Mouse (Mus musculus): ENCODE measurements around the gene Il27ra. TPM values are rescaled to one million over a fixed set of nuclear protein-coding genes. Genes with fewer than 3 reads are reported as not detected.
A peak's percentile ranks its signal among the peaks of the same experiment; 100 is the strongest.
"Not testable (repeated sequence)": the region's sequence is repeated elsewhere in the genome, so short reads cannot be mapped to it uniquely, and the experiment has no call there.

The Il27ra gene
- total and polyA plus RNA-seq, 2 experiments from 2014 or later = 2.6 to 3.9 TPM

DNA sequence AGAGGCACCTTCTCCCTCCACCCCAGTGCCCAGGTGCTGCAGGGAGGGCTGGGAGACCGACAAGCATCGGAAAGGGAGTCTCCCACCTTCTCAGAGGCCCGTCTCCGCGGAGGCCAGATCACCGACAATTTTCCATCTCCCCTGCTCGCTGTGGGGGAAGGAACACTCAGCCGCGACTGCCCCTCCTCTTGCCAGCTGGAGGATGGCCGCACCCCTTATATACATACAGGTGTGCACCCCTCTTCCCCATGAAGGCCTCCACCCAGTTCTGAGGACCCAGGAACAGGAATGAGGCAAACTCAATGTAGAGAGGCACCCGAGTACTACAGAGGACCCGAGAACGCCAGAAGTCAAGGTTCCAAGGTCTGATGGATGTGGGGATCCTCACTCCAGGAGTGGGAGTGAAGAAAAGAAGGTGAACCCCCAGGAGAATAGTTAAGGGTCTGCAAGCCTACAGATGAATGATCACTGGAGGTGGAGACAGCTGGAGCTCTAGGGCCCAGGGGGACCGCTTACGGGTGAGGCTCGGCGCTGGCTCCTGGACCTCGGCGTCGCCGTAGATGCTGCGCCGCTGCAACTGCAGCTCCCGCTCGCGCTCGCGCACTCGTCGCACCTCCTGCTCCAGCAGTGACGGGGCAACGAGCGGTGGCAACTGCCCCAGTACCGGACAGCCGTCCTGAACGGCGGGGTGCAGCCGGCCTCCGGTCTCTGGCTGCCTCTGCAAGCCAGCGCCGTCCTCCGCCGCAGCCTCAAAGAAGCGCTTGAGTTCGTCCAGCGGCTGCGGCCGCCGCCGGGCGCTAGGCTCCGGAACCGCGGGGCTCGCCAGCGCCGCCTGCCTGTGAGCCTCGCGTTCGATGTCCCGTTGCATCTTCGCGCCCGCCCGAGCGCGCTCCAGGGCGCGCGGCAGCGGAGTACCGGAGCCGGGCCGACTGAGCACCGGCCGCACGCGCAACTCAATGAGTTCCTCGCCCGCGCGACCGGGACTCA, 31.5 kb downstream of the Il27ra start:
- TF ChIP-seq CTCF (IDR thresholded peaks at IDR 0.05; ENCODE audit: low read depth) (peak; percentile 46), EP300 (IDR thresholded peaks at IDR 0.05; ENCODE audit: low read depth) (no peak)
- H3K27me3 ChIP-seq (ENCODE audit: control insufficient read depth, insufficient read depth, low read length) = peaks cover 37% of the 10 kb centered on the region
- H3K36me3 ChIP-seq (replicated peaks; ENCODE audit: control insufficient read depth, insufficient read depth, low read length) = no peaks in the 10 kb centered on the region
- peak; percentile 66 for ATAC-seq (ENCODE audit: insufficient read depth, low read depth)
- peak overlapping the region; percentile 90 for H3K4me2 ChIP-seq (ENCODE audit: low read depth, low read length)
- DNase-seq (ENCODE audit: low spot score) = peak; percentile 69
- H3K4me1 ChIP-seq (ENCODE audit: control insufficient read depth, insufficient read depth) = peaks cover 18% of the 10 kb centered on the region
- H3K9me3 ChIP-seq (replicated peaks; ENCODE audit: control insufficient read depth, low read length) = no peaks in the 10 kb centered on the region
- H3K27ac ChIP-seq (ENCODE audit: low read depth) = no peak overlapping the region
- H3K4me3 ChIP-seq (ENCODE audit: low read depth, low read length) = peak overlapping the region; percentile 53
- WGBS = 3% methylated on average over 83 of the region's 83 CpGs
- no peak overlapping the region for H3K9ac ChIP-seq (replicated peaks; ENCODE audit: low read depth, low read length)

- Histone ChIP-seq H3K4me2 (ENCODE audit: low read depth, low read length) (0 out of 2 replicates have a peak overlapping the region, but pooled peaks have one; percentile 12), H3K9ac (replicated peaks; ENCODE audit: low read depth, low read length) (no peak overlapping the region), H3K4me3 (ENCODE audit: low read depth, low read length) (no peak overlapping the region), H3K27me3 (ENCODE audit: control insufficient read depth, insufficient read depth, low read length) (peaks cover 37% of the 10 kb centered on the region), H3K4me1 (ENCODE audit: control insufficient read depth, insufficient read depth) (peaks cover 18% of the 10 kb centered on the region), H3K9me3 (replicated peaks; ENCODE audit: control insufficient read depth, low read length) (no peaks in the 10 kb centered on the region), H3K36me3 (replicated peaks; ENCODE audit: control insufficient read depth, insufficient read depth, low read length) (no peaks in the 10 kb centered on the region), H3K27ac (ENCODE audit: low read depth) (no peak overlapping the region)
- WGBS = 2% methylated on average over 11 of the region's 11 CpGs
- TF ChIP-seq EP300 (IDR thresholded peaks at IDR 0.05; ENCODE audit: low read depth) (no peak), CTCF (IDR thresholded peaks at IDR 0.05; ENCODE audit: low read depth) (peak; percentile 94)
- DNase-seq (ENCODE audit: low spot score) (peak; percentile 85), ATAC-seq (ENCODE audit: insufficient read depth, low read depth) (peak; percentile 55)
Observed at GRCm38 (mm10) chr8:84009876-84010275, 32.5 kb downstream of the Il27ra start.

GRCm38 (mm10) chr8:84008362-84008761, 34.0 kb downstream of the Il27ra start:
- ATAC-seq (ENCODE audit: insufficient read depth, low read depth) = no peak
- no peak for DNase-seq (ENCODE audit: low spot score)
- no peak overlapping the region for H3K27ac ChIP-seq (ENCODE audit: low read depth)
- no peaks in the 10 kb centered on the region for H3K36me3 ChIP-seq (replicated peaks; ENCODE audit: control insufficient read depth, insufficient read depth, low read length)
- H3K4me1 ChIP-seq (ENCODE audit: control insufficient read depth, insufficient read depth) = peaks cover 27% of the 10 kb centered on the region
- H3K4me2 ChIP-seq (ENCODE audit: low read depth, low read length) = no peak overlapping the region
- H3K9me3 ChIP-seq (replicated peaks; ENCODE audit: control insufficient read depth, low read length) = no peaks in the 10 kb centered on the region
- peaks cover 34% of the 10 kb centered on the region for H3K27me3 ChIP-seq (ENCODE audit: control insufficient read depth, insufficient read depth, low read length)
- 31% methylated on average over 7 of the region's 7 CpGs for WGBS
- H3K9ac ChIP-seq (replicated peaks; ENCODE audit: low read depth, low read length) = no peak overlapping the region
- peak; percentile 42 for TF ChIP-seq CTCF (IDR thresholded peaks at IDR 0.05; ENCODE audit: low read depth)
- no peak for TF ChIP-seq EP300 (IDR thresholded peaks at IDR 0.05; ENCODE audit: low read depth)
- no peak overlapping the region for H3K4me3 ChIP-seq (ENCODE audit: low read depth, low read length)

GRCm38 (mm10) chr8:84005502-84005901, 36.9 kb downstream of the Il27ra start:
- not testable (repeated sequence) for DNase-seq (ENCODE audit: low spot score); H3K27me3 ChIP-seq (ENCODE audit: control insufficient read depth, insufficient read depth, low read length); H3K4me2 ChIP-seq (ENCODE audit: low read depth, low read length); H3K4me3 ChIP-seq (ENCODE audit: low read depth, low read length); H3K9me3 ChIP-seq (replicated peaks; ENCODE audit: control insufficient read depth, low read length); ATAC-seq (ENCODE audit: insufficient read depth, low read depth); H3K9ac ChIP-seq (replicated peaks; ENCODE audit: low read depth, low read length); H3K36me3 ChIP-seq (replicated peaks; ENCODE audit: control insufficient read depth, insufficient read depth, low read length)
- WGBS = 91% methylated on average over 7 of the region's 7 CpGs
- H3K4me1 ChIP-seq (ENCODE audit: control insufficient read depth, insufficient read depth) = peaks cover 20% of the 10 kb centered on the region; the same call in 1 of the 2 replicates
- H3K27ac ChIP-seq (ENCODE audit: low read depth) = peak overlapping the region; percentile 79

- Histone ChIP-seq H3K4me2 (ENCODE audit: low read depth, low read length) (peak overlapping the region; percentile 84), H3K9me3 (replicated peaks; ENCODE audit: control insufficient read depth, low read length) (no peaks in the 10 kb centered on the region), H3K9ac (replicated peaks; ENCODE audit: low read depth, low read length) (peak overlapping the region; percentile 66), H3K27me3 (ENCODE audit: control insufficient read depth, insufficient read depth, low read length) (no peaks in the 10 kb centered on the region), H3K4me3 (ENCODE audit: low read depth, low read length) (peak overlapping the region; percentile 58), H3K4me1 (ENCODE audit: control insufficient read depth, insufficient read depth) (peaks cover 17% of the 10 kb centered on the region; the same call in 1 of the 2 replicates), H3K27ac (ENCODE audit: low read depth) (peak overlapping the region; percentile 79), H3K36me3 (replicated peaks; ENCODE audit: control insufficient read depth, insufficient read depth, low read length) (peaks cover 18% of the 10 kb centered on the region; the same call in 1 of the 2 replicates)
- under 1% methylated on average over 30 of the region's 30 CpGs for WGBS
- ATAC-seq (ENCODE audit: insufficient read depth, low read depth) = peak; percentile 91
- TF ChIP-seq CTCF (IDR thresholded peaks at IDR 0.05; ENCODE audit: low read depth) (no peak), EP300 (IDR thresholded peaks at IDR 0.05; ENCODE audit: low read depth) (no peak)
- peak; percentile 92 for DNase-seq (ENCODE audit: low spot score)
Observed at GRCm38 (mm10) chr8:84004533-84005201, 37.7 kb downstream of the Il27ra start.
